In genomic region chr15:79304832-79305231, GRCm38 (mm10) we compare ENCODE assay signal across 18 mouse cellular contexts. TPM values are rescaled to one million over a fixed set of nuclear protein-coding genes. Genes with fewer than 3 reads are reported as not detected.
"Had no signal": no experiment of that assay in that cellular context is flagged by ENCODE, and none has a peak within 500 bp of the region (broad histone marks: within the 10 kb centered on the region; RNA-seq: fewer than 3 reads in every experiment).

No protein-coding gene starts in this region.

- DNase-seq: retina, postnatal 1 day; right cerebral cortex, adult 18-20 months; right cerebral cortex, postnatal 14 days; right cerebral cortex, postnatal 25 days; right cerebral cortex, postnatal 4 days; spleen, adult 18-20 months; thymus, adult 18-20 months; thymus, adult 2 months; thymus, postnatal 14 days; thymus, postnatal 25 days; thymus, postnatal 4 days had no signal

- H3K27ac ChIP-seq: neural tube, embryonic 15.5 days; stomach, embryonic 15.5 days; stomach, postnatal 0 days had no signal

- H3K27me3 ChIP-seq: neural tube, embryonic 15.5 days; stomach, embryonic 15.5 days had no signal

- H3K4me1 ChIP-seq: neural tube, embryonic 15.5 days; stomach, embryonic 15.5 days had no signal

- H3K9ac ChIP-seq: neural tube, embryonic 15.5 days; stomach, embryonic 15.5 days had no signal

- H3K9me3 ChIP-seq: neural tube, embryonic 15.5 days; stomach, embryonic 15.5 days had no signal

- H3K4me3 ChIP-seq: neural tube, embryonic 15.5 days; stomach, embryonic 15.5 days had no signal

- H3K4me2 ChIP-seq: neural tube, embryonic 15.5 days; stomach, embryonic 15.5 days had no signal

RNA-seq across cellular contexts. Expression of gene Baiap2l2, which starts 19.5 kb away (rescaled TPM):
- total RNA-seq: neutrophil, adult 5-6 weeks had no signal

RNA-seq across cellular contexts. Expression of gene Slc16a8, which starts 50.3 kb away (rescaled TPM):
- total RNA-seq: neutrophil, adult 5-6 weeks had no signal
- polyA plus RNA-seq: spleen, adult 2 months; testis, adult 2 months; thymus, postnatal 0 days had no signal
